ENCODE assay signal across 20 mouse cellular contexts in genomic region chr16:24828207-24828803, GRCm38 (mm10).
"Had no signal": no experiment of that assay in that cellular context is flagged by ENCODE, and none has a peak within 500 bp of the region (broad histone marks: within the 10 kb centered on the region; RNA-seq: fewer than 3 reads in every experiment).

No protein-coding gene starts in this region.

- H3K4me3 ChIP-seq: left cerebral cortex, adult 2 months; liver, embryonic 12.5 days; liver, embryonic 15.5 days; lung, embryonic 15.5 days had no signal

- H3K4me1 ChIP-seq: liver, embryonic 12.5 days; liver, embryonic 15.5 days had no signal

- H3K9me3 ChIP-seq: liver, embryonic 12.5 days; liver, embryonic 15.5 days; lung, embryonic 15.5 days had no signal

- H3K4me2 ChIP-seq: liver, embryonic 12.5 days; liver, embryonic 15.5 days; lung, embryonic 15.5 days; midbrain, embryonic 11.5 days had no signal

- H3K9ac ChIP-seq: liver, embryonic 12.5 days; liver, embryonic 15.5 days; lung, embryonic 15.5 days had no signal

- H3K27ac ChIP-seq: left cerebral cortex, adult 2 months; liver, embryonic 12.5 days; liver, embryonic 15.5 days; lung, embryonic 15.5 days; stomach, postnatal 0 days had no signal

- H3K27me3 ChIP-seq: liver, embryonic 12.5 days; liver, embryonic 15.5 days; lung, embryonic 15.5 days had no signal

- H3K36me3 ChIP-seq: liver, embryonic 12.5 days; liver, embryonic 15.5 days; lung, embryonic 15.5 days had no signal

- ATAC-seq: liver, embryonic 12.5 days had no signal

- DNase-seq: kidney, adult 18-20 months; kidney, adult 9 months; kidney, postnatal 14 days; kidney, postnatal 4 days; layer of hippocampus, adult 9-11 months; lung, adult 18-20 months; lung, postnatal 10 days; lung, postnatal 36 days; midbrain, embryonic 14.5 days; right cerebral cortex, adult 18-20 months; right cerebral cortex, postnatal 14 days; thymus, adult 2 months; thymus, postnatal 14 days; thymus, postnatal 4 days had no signal
